Mouse (Mus musculus) heart, embryonic 16.5 days (tissue): ENCODE results near the gene Otogl. TPM values are rescaled to one million over a fixed set of nuclear protein-coding genes. Genes with fewer than 3 reads are reported as not detected.

Source experiments
- ATAC-seq: fragments of 200-750 bp; cut with Nextera tagmentation; replicated peaks from 2 replicates; pipeline ENCODE4 v1.8.0; 2017; ENCODE audit warnings: moderate number of reproducible peaks; ENCODE audit not compliant: insufficient read depth, low FRiP score; ENCODE audit errors: extremely low read depth
- H3K27ac ChIP-seq: fragments of 300-500 bp; sonication (generic); 2 replicates; pipeline ENCODE4 v1.5.1; 2014; ENCODE audit warnings: mild to moderate bottlenecking, low read length, control low read depth, moderate library complexity
- H3K27me3 ChIP-seq: fragments of 300-500 bp; sonication (generic); 2 replicates; pipeline ENCODE4 v1.6.1; 2014; ENCODE audit warnings: low read length, mixed read lengths; ENCODE audit not compliant: control insufficient read depth, insufficient read depth
- H3K36me3 ChIP-seq: fragments of 300-500 bp; sonication (generic); 2 replicates; pipeline ENCODE4 v1.6.1; 2014; ENCODE audit not compliant: control insufficient read depth, insufficient read depth
- H3K4me1 ChIP-seq: fragments of 300-500 bp; sonication (generic); 2 replicates; pipeline ENCODE4 v1.6.1; 2014; ENCODE audit warnings: low read length, mixed read lengths; ENCODE audit not compliant: control insufficient read depth, insufficient read depth
- H3K4me2 ChIP-seq: fragments of 300-500 bp; sonication (generic); 2 replicates; pipeline ENCODE4 v1.6.1; 2014; ENCODE audit warnings: low read depth, mild to moderate bottlenecking, control low read depth, low read length
- H3K4me3 ChIP-seq: fragments of 300-500 bp; sonication (generic); 2 replicates; pipeline ENCODE4 v1.5.1; 2014; ENCODE audit warnings: mild to moderate bottlenecking, control low read depth, low read length
- H3K9ac ChIP-seq: fragments of 300-500 bp; sonication (generic); 2 replicates; pipeline ENCODE4 v1.6.1; 2014; ENCODE audit warnings: low read length, control low read depth
- H3K9me3 ChIP-seq: fragments of 300-500 bp; sonication (generic); replicated peaks from 2 replicates; pipeline ENCODE4 v1.6.1; 2016; ENCODE audit warnings: low read length; ENCODE audit not compliant: control insufficient read depth
- WGBS: fragments of 180-500 bp; shearing (Covaris S2); extraction: QIAGEN DNeasy Blood & Tissue Kit; methylation state at CpG from one replicate; pipeline ENCODE4 v1.1.7; 2014; 5-methylcytosine and 5-hydroxymethylcytosine counted together
- polyA plus RNA-seq: library from polyadenylated mRNA; unstranded; fragments of >200 nt; fragmentation: Nextera tagmentation; extraction: Ambion mirVana; gene quantifications from 2 replicates; pipeline ENCODE4 v1.2.1, GENCODE M21; 2015

Otogl gene
- polyA plus RNA-seq, 1 experiment from 2014 or later = 0.12 TPM

GRCm38 (mm10) chr10:107941188-107941900 is 29.4 kb upstream of the Otogl start:
- H3K36me3 ChIP-seq = no peaks in the 10 kb centered on the region
- H3K27me3 ChIP-seq = no peaks in the 10 kb centered on the region
- H3K27ac ChIP-seq = no peak overlapping the region
- 85% methylated on average over 4 of the region's 4 CpGs for WGBS
- ATAC-seq = no peak
- H3K4me3 ChIP-seq = no peak overlapping the region
- H3K4me2 ChIP-seq = no peak overlapping the region
- H3K9ac ChIP-seq = no peak overlapping the region
- no peaks in the 10 kb centered on the region for H3K9me3 ChIP-seq
- H3K4me1 ChIP-seq = peaks cover 8% of the 10 kb centered on the region

- no peak overlapping the region for H3K9ac ChIP-seq
- H3K27ac ChIP-seq = peak overlapping the region; percentile 39; the same call in 1 of the 2 replicates
- peak overlapping the region; percentile 36 for H3K4me2 ChIP-seq
- peaks cover 8% of the 10 kb centered on the region for H3K4me1 ChIP-seq
- H3K9me3 ChIP-seq = no peaks in the 10 kb centered on the region
- H3K36me3 ChIP-seq = no peaks in the 10 kb centered on the region
- H3K4me3 ChIP-seq = no peak overlapping the region
- 23% methylated on average over 6 of the region's 6 CpGs for WGBS
- peak; percentile 81 for ATAC-seq
- H3K27me3 ChIP-seq = no peaks in the 10 kb centered on the region
Observed at GRCm38 (mm10) chr10:107940302-107940701, 28.4 kb upstream of the Otogl start.

DNA sequence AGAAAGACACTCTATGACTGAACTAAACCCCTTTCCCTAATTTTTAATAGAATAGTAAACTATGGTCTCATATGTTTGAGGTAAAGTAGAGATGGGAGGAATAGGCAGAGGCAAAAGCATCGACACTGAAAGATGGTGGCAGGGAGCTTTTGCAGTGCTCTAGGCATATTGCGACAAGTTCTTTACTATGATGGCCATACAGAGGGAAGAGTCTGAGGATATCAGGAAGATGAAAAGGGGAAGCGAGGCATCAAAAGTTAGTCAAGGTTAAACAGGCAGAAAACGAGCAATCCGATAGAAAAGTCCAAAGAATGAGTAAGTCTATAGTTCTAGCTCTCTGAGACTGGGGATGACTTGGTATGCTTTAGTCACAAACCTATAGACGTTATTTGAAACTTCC is 27.9 kb upstream of the Otogl start:
- Histone ChIP-seq H3K4me2 (no peak overlapping the region; the same call in 1 of the 2 replicates), H3K4me1 (peaks cover 8% of the 10 kb centered on the region), H3K27me3 (no peaks in the 10 kb centered on the region), H3K9ac (no peak overlapping the region), H3K36me3 (no peaks in the 10 kb centered on the region), H3K27ac (peak overlapping the region; percentile 39), H3K4me3 (no peak overlapping the region), H3K9me3 (no peaks in the 10 kb centered on the region)
- WGBS = 71% methylated on average over 6 of the region's 6 CpGs
- ATAC-seq = no peak

GRCm38 (mm10) chr10:107934055-107934454 is 22.1 kb upstream of the Otogl start:
- no peaks in the 10 kb centered on the region for H3K36me3 ChIP-seq
- H3K4me1 ChIP-seq = peaks cover 24% of the 10 kb centered on the region
- no peak overlapping the region for H3K4me2 ChIP-seq
- no peaks in the 10 kb centered on the region for H3K27me3 ChIP-seq
- 75% methylated on average over 3 of the region's 3 CpGs for WGBS
- ATAC-seq = no peak
- no peak overlapping the region for H3K9ac ChIP-seq
- H3K4me3 ChIP-seq = no peak overlapping the region
- no peak overlapping the region for H3K27ac ChIP-seq
- H3K9me3 ChIP-seq = no peaks in the 10 kb centered on the region

GRCm38 (mm10) chr10:107933527-107933926 is 21.6 kb upstream of the Otogl start:
- Histone ChIP-seq H3K9me3 (no peaks in the 10 kb centered on the region), H3K4me3 (no peak overlapping the region), H3K4me1 (peaks cover 24% of the 10 kb centered on the region), H3K36me3 (no peaks in the 10 kb centered on the region), H3K9ac (no peak overlapping the region), H3K4me2 (no peak overlapping the region), H3K27ac (no peak overlapping the region), H3K27me3 (no peaks in the 10 kb centered on the region)
- no peak for ATAC-seq
- WGBS = 59% methylated on average over 1 of the region's 1 CpGs

DNA sequence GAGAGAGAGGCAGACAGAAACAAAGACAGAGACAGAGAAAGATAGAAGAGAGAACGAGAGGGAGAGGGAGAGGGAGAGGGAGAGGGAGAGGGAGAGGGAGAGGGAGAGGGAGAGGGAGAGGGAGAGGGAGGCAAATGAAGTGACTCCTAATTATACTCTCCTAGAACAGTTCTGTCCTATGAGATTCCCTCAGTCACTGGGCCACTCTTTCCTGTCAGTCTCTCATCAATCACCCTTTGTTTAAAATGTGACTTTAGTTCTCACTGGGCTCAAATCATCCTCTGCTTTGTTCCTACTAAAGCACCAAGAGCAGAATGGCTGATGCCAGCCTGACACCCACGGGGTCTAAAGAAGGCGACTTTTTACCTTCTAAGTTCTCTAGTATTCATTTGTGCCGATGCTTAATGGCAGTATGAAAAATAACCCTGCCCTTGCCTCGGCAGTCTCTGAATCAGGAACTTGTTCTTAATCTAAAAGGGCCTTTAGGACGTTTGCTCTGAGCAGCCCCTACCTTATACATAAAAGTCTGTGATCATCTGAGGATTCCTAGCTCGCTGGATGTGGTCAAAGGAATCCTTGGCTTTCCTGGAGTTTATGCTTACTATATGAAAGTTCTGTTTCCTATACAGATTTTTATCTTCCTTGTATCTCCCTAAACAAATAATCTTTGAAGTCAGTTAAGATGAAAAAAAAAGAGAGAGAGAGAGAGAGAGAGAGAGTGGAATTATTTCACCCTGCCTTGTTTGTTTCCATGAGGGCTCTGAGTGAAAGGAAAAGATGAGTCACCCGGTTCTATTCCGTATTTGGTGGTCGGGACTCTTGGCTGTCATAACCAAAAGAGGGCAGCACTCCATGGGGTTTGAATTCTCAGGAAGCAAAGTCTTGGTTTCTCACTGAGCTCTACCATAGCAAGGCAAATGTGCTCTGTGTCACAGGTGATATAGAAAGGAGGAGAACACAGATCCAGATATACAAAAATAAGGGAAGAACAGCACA is 20.2 kb upstream of the Otogl start:
- no peaks in the 10 kb centered on the region for H3K9me3 ChIP-seq
- peak overlapping the region; percentile 59 for H3K9ac ChIP-seq
- no peak overlapping the region for H3K4me3 ChIP-seq
- no peaks in the 10 kb centered on the region for H3K36me3 ChIP-seq
- peak overlapping the region; percentile 91 for H3K27ac ChIP-seq
- H3K27me3 ChIP-seq = no peaks in the 10 kb centered on the region
- WGBS = 16% methylated on average over 10 of the region's 10 CpGs
- peak overlapping the region; percentile 37; the same call in 1 of the 2 replicates for H3K4me2 ChIP-seq
- peaks cover 24% of the 10 kb centered on the region for H3K4me1 ChIP-seq
- peak; percentile 74 for ATAC-seq

DNA sequence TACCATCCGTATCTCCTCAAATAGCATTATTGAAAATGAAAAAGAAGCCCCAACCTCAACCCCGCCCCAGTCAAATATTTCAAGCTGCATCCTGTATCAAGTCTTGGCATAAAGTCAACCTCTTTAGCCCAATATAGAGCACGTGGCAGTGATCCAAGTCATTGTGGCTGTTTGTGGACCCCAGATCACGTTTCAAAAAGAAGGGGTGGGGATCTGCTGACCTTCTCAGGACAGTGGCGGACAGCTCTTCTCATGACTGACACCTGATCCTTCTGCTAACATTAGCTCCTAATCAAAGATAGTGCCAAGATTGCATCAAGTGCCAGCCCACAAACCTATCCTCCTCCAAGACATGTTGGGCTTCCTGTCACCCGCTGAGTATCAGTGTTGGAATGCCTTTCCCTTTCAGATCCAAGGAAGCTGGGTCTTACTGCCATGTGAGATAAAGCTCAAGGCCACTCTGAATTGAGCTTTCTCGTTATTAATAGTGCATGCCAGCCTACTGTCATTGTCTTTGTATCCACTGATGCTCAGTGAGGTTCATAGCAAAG is 18.6 kb upstream of the Otogl start:
- no peaks in the 10 kb centered on the region for H3K9me3 ChIP-seq
- no peaks in the 10 kb centered on the region for H3K36me3 ChIP-seq
- peak overlapping the region; percentile 91 for H3K27ac ChIP-seq
- H3K9ac ChIP-seq = no peak overlapping the region
- WGBS = 13% methylated on average over 7 of the region's 7 CpGs
- no peaks in the 10 kb centered on the region for H3K27me3 ChIP-seq
- no peak overlapping the region for H3K4me3 ChIP-seq
- H3K4me2 ChIP-seq = peak overlapping the region; percentile 49
- ATAC-seq = peak; percentile 77
- H3K4me1 ChIP-seq = peaks cover 24% of the 10 kb centered on the region

- Histone ChIP-seq H3K4me1 (peaks cover 11% of the 10 kb centered on the region), H3K9me3 (no peaks in the 10 kb centered on the region), H3K36me3 (no peaks in the 10 kb centered on the region), H3K9ac (no peak overlapping the region), H3K4me3 (no peak overlapping the region), H3K4me2 (no peak overlapping the region), H3K27me3 (no peaks in the 10 kb centered on the region), H3K27ac (no peak overlapping the region)
- no peak for ATAC-seq
Observed at GRCm38 (mm10) chr10:107925306-107925705, 13.4 kb upstream of the Otogl start.
